Mouse (Mus musculus) liver, embryonic 13.5 days (tissue): ENCODE results near the gene Tyw1. TPM values are rescaled to one million over a fixed set of nuclear protein-coding genes. Genes with fewer than 3 reads are reported as not detected.

Experiments used
- ATAC-seq: fragments of 200-750 bp; cut with Nextera tagmentation; 2 replicates; pipeline ENCODE4 v1.8.0; 2017; ENCODE audit warnings: low read depth, mild to moderate bottlenecking, moderate number of reproducible peaks, moderate library complexity
- DNase-seq: peaks from one replicate; pipeline ENCODE4 v3.0.0; 2022
- H3K27ac ChIP-seq: fragments of 300-500 bp; sonication (generic); 2 replicates; pipeline ENCODE4 v1.5.1; 2015; ENCODE audit warnings: moderate library complexity, mild to moderate bottlenecking, inconsistent platforms
- H3K27me3 ChIP-seq: fragments of 300-500 bp; sonication (generic); 2 replicates; pipeline ENCODE4 v1.6.1; 2015; ENCODE audit warnings: mild to moderate bottlenecking, inconsistent platforms
- H3K36me3 ChIP-seq: fragments of 300-500 bp; sonication (generic); 2 replicates; pipeline ENCODE4 v1.6.1; 2015; ENCODE audit warnings: mild to moderate bottlenecking, inconsistent platforms
- H3K4me1 ChIP-seq: fragments of 300-500 bp; sonication (generic); replicated peaks from 2 replicates; pipeline ENCODE4 v1.6.1; 2015; ENCODE audit warnings: inconsistent platforms
- H3K4me2 ChIP-seq: fragments of 300-500 bp; sonication (generic); 2 replicates; pipeline ENCODE4 v1.6.1; 2015; ENCODE audit warnings: inconsistent platforms, mild to moderate bottlenecking, moderate library complexity
- H3K4me3 ChIP-seq: fragments of 300-500 bp; sonication (generic); replicated peaks from 2 replicates; pipeline ENCODE4 v1.5.1; 2015; ENCODE audit warnings: mild to moderate bottlenecking, inconsistent platforms
- H3K9ac ChIP-seq: fragments of 300-500 bp; sonication (generic); 2 replicates; pipeline ENCODE4 v1.6.1; 2015; ENCODE audit warnings: mild to moderate bottlenecking, inconsistent platforms
- H3K9me3 ChIP-seq: fragments of 300-500 bp; sonication (generic); replicated peaks from 2 replicates; pipeline ENCODE4 v1.6.1; 2016; ENCODE audit warnings: inconsistent platforms
- WGBS: fragments of 180-500 bp; shearing (Covaris S2); methylation state at CpG from one replicate; pipeline ENCODE4 v1.1.7; 2015; ENCODE audit not compliant: insufficient replicate concordance; 5-methylcytosine and 5-hydroxymethylcytosine counted together
- polyA plus RNA-seq: library from polyadenylated mRNA; unstranded; fragments of >200 nt; fragmentation: Nextera tagmentation; extraction: Ambion mirVana; gene quantifications from 2 replicates; pipeline ENCODE4 v1.2.1, GENCODE M21; 2015

Gene Tyw1
- polyA plus RNA-seq, 1 experiment from 2014 or later = 16.0 TPM

- DNase-seq = no peak
- no peaks in the 10 kb centered on the region for H3K9me3 ChIP-seq
- no peak overlapping the region for H3K4me2 ChIP-seq
- H3K4me3 ChIP-seq = no peak overlapping the region
- ATAC-seq = no peak
- H3K27me3 ChIP-seq = no peaks in the 10 kb centered on the region
- H3K9ac ChIP-seq = no peak overlapping the region
- H3K4me1 ChIP-seq = no peaks in the 10 kb centered on the region
- WGBS = 82% methylated on average over 5 of the region's 5 CpGs
- H3K36me3 ChIP-seq = peaks cover 80% of the 10 kb centered on the region
- H3K27ac ChIP-seq = no peak overlapping the region
Observed at GRCm38 (mm10) chr5:130293941-130294340, 38.5 kb downstream of the Tyw1 start.

GRCm38 (mm10) chr5:130294598-130294997 lies 39.2 kb downstream of the Tyw1 start:
- no peak for ATAC-seq
- WGBS = 84% methylated on average over 6 of the region's 6 CpGs

GRCm38 (mm10) chr5:130296071-130296470 lies 40.7 kb downstream of the Tyw1 start:
- Histone ChIP-seq H3K27ac (no peak overlapping the region), H3K4me3 (no peak overlapping the region), H3K36me3 (peaks cover 80% of the 10 kb centered on the region), H3K4me1 (no peaks in the 10 kb centered on the region), H3K9ac (no peak overlapping the region), H3K9me3 (no peaks in the 10 kb centered on the region), H3K4me2 (no peak overlapping the region), H3K27me3 (no peaks in the 10 kb centered on the region)
- 85% methylated on average over 5 of the region's 5 CpGs for WGBS
- no peak for DNase-seq
- ATAC-seq = no peak

More at GRCm38 (mm10) chr5:130294598-130294997, 39.2 kb downstream of the Tyw1 start:
- H3K36me3 ChIP-seq = peaks cover 80% of the 10 kb centered on the region
- no peaks in the 10 kb centered on the region for H3K4me1 ChIP-seq
- no peak overlapping the region for H3K4me3 ChIP-seq
- no peaks in the 10 kb centered on the region for H3K27me3 ChIP-seq
- no peak overlapping the region for H3K9ac ChIP-seq
- no peak overlapping the region for H3K4me2 ChIP-seq
- H3K27ac ChIP-seq = no peak overlapping the region
- no peaks in the 10 kb centered on the region for H3K9me3 ChIP-seq
- no peak for DNase-seq

GRCm38 (mm10) chr5:130298831-130299460 lies 43.5 kb downstream of the Tyw1 start:
- Histone ChIP-seq H3K4me3 (no peak overlapping the region), H3K36me3 (peaks cover 84% of the 10 kb centered on the region), H3K27ac (no peak overlapping the region), H3K4me2 (no peak overlapping the region), H3K9me3 (no peaks in the 10 kb centered on the region), H3K27me3 (no peaks in the 10 kb centered on the region), H3K9ac (no peak overlapping the region), H3K4me1 (no peaks in the 10 kb centered on the region)
- ATAC-seq (no peak), DNase-seq (no peak)
- WGBS = 84% methylated on average over 9 of the region's 9 CpGs

GRCm38 (mm10) chr5:130299526-130299925 lies 44.1 kb downstream of the Tyw1 start:
- Histone ChIP-seq H3K36me3 (peaks cover 84% of the 10 kb centered on the region), H3K27ac (no peak overlapping the region), H3K4me3 (no peak overlapping the region), H3K27me3 (no peaks in the 10 kb centered on the region), H3K9me3 (no peaks in the 10 kb centered on the region), H3K4me1 (no peaks in the 10 kb centered on the region), H3K9ac (no peak overlapping the region), H3K4me2 (no peak overlapping the region)
- WGBS = 91% methylated on average over 8 of the region's 8 CpGs
- DNase-seq (no peak), ATAC-seq (no peak)

GRCm38 (mm10) chr5:130303611-130304010 lies 48.2 kb downstream of the Tyw1 start:
- ATAC-seq (no peak), DNase-seq (no peak)
- Histone ChIP-seq H3K4me1 (no peaks in the 10 kb centered on the region), H3K4me3 (no peak overlapping the region), H3K27me3 (no peaks in the 10 kb centered on the region), H3K36me3 (peaks cover 78% of the 10 kb centered on the region), H3K4me2 (no peak overlapping the region), H3K27ac (no peak overlapping the region), H3K9ac (no peak overlapping the region), H3K9me3 (no peaks in the 10 kb centered on the region)
- 81% methylated on average over 6 of the region's 6 CpGs for WGBS

GRCm38 (mm10) chr5:130307921-130308320 lies 52.5 kb downstream of the Tyw1 start:
- Histone ChIP-seq H3K36me3 (peaks cover 68% of the 10 kb centered on the region), H3K4me3 (no peak overlapping the region), H3K27me3 (no peaks in the 10 kb centered on the region), H3K9me3 (no peaks in the 10 kb centered on the region), H3K9ac (no peak overlapping the region), H3K27ac (no peak overlapping the region), H3K4me1 (no peaks in the 10 kb centered on the region), H3K4me2 (no peak overlapping the region)
- 80% methylated on average over 7 of the region's 7 CpGs for WGBS
- ATAC-seq = no peak
- DNase-seq = no peak

- Histone ChIP-seq H3K9me3 (no peaks in the 10 kb centered on the region), H3K4me2 (no peak overlapping the region), H3K4me3 (no peak overlapping the region), H3K9ac (no peak overlapping the region), H3K27ac (no peak overlapping the region), H3K4me1 (no peaks in the 10 kb centered on the region), H3K27me3 (no peaks in the 10 kb centered on the region), H3K36me3 (peaks cover 47% of the 10 kb centered on the region)
- WGBS = 87% methylated on average over 4 of the region's 4 CpGs
- DNase-seq (no peak), ATAC-seq (no peak)
Observed at GRCm38 (mm10) chr5:130310077-130310476, 54.7 kb downstream of the Tyw1 start.

GRCm38 (mm10) chr5:130310827-130311226 lies 55.4 kb downstream of the Tyw1 start:
- no peaks in the 10 kb centered on the region for H3K4me1 ChIP-seq
- peaks cover 41% of the 10 kb centered on the region for H3K36me3 ChIP-seq
- no peaks in the 10 kb centered on the region for H3K9me3 ChIP-seq
- no peaks in the 10 kb centered on the region for H3K27me3 ChIP-seq
- no peak overlapping the region for H3K4me3 ChIP-seq
- WGBS = 73% methylated on average over 7 of the region's 7 CpGs
- no peak overlapping the region for H3K9ac ChIP-seq
- H3K4me2 ChIP-seq = no peak overlapping the region
- ATAC-seq (no peak), DNase-seq (no peak)
- H3K27ac ChIP-seq = no peak overlapping the region

- H3K4me3 ChIP-seq = no peak overlapping the region
- no peak overlapping the region for H3K27ac ChIP-seq
- no peaks in the 10 kb centered on the region for H3K9me3 ChIP-seq
- H3K4me1 ChIP-seq = no peaks in the 10 kb centered on the region
- DNase-seq = no peak
- H3K4me2 ChIP-seq = no peak overlapping the region
- peaks cover 32% of the 10 kb centered on the region for H3K36me3 ChIP-seq
- no peak overlapping the region for H3K9ac ChIP-seq
- 85% methylated on average over 3 of the region's 3 CpGs for WGBS
- ATAC-seq = no peak
- H3K27me3 ChIP-seq = no peaks in the 10 kb centered on the region
Observed at GRCm38 (mm10) chr5:130313488-130313887, 58.1 kb downstream of the Tyw1 start.

- H3K9me3 ChIP-seq = no peaks in the 10 kb centered on the region
- DNase-seq = no peak
- ATAC-seq = no peak
- H3K4me1 ChIP-seq = no peaks in the 10 kb centered on the region
- H3K4me3 ChIP-seq = no peak overlapping the region
- no peak overlapping the region for H3K27ac ChIP-seq
- no peak overlapping the region for H3K4me2 ChIP-seq
- H3K36me3 ChIP-seq = peaks cover 28% of the 10 kb centered on the region
- H3K9ac ChIP-seq = no peak overlapping the region
- WGBS = 84% methylated on average over 3 of the region's 3 CpGs
- H3K27me3 ChIP-seq = no peaks in the 10 kb centered on the region
Observed at GRCm38 (mm10) chr5:130314926-130315325, 59.5 kb downstream of the Tyw1 start.

- DNase-seq (no peak), ATAC-seq (no peak)
- Histone ChIP-seq H3K4me3 (no peak overlapping the region), H3K4me2 (no peak overlapping the region), H3K36me3 (peaks cover 17% of the 10 kb centered on the region), H3K27me3 (no peaks in the 10 kb centered on the region), H3K9ac (no peak overlapping the region), H3K27ac (no peak overlapping the region), H3K4me1 (no peaks in the 10 kb centered on the region; the same call in 1 of the 2 replicates), H3K9me3 (no peaks in the 10 kb centered on the region)
- 82% methylated on average over 9 of the region's 9 CpGs for WGBS
Observed at GRCm38 (mm10) chr5:130316321-130316720, 60.9 kb downstream of the Tyw1 start.
